Mouse (Mus musculus) heart, embryonic 16.5 days (tissue): ENCODE results near the gene Stat5b. TPM values are rescaled to one million over a fixed set of nuclear protein-coding genes. Genes with fewer than 3 reads are reported as not detected.

ENCODE experiments used
- ATAC-seq: fragments of 200-750 bp; cut with Nextera tagmentation; replicated peaks from 2 replicates; pipeline ENCODE4 v1.8.0; 2017; ENCODE audit warnings: moderate number of reproducible peaks; ENCODE audit not compliant: insufficient read depth, low FRiP score; ENCODE audit errors: extremely low read depth
- H3K27ac ChIP-seq: fragments of 300-500 bp; sonication (generic); 2 replicates; pipeline ENCODE4 v1.5.1; 2014; ENCODE audit warnings: mild to moderate bottlenecking, low read length, control low read depth, moderate library complexity
- H3K27me3 ChIP-seq: fragments of 300-500 bp; sonication (generic); 2 replicates; pipeline ENCODE4 v1.6.1; 2014; ENCODE audit warnings: low read length, mixed read lengths; ENCODE audit not compliant: control insufficient read depth, insufficient read depth
- H3K36me3 ChIP-seq: fragments of 300-500 bp; sonication (generic); 2 replicates; pipeline ENCODE4 v1.6.1; 2014; ENCODE audit not compliant: control insufficient read depth, insufficient read depth
- H3K4me1 ChIP-seq: fragments of 300-500 bp; sonication (generic); 2 replicates; pipeline ENCODE4 v1.6.1; 2014; ENCODE audit warnings: low read length, mixed read lengths; ENCODE audit not compliant: control insufficient read depth, insufficient read depth
- H3K4me2 ChIP-seq: fragments of 300-500 bp; sonication (generic); 2 replicates; pipeline ENCODE4 v1.6.1; 2014; ENCODE audit warnings: low read depth, mild to moderate bottlenecking, control low read depth, low read length
- H3K4me3 ChIP-seq: fragments of 300-500 bp; sonication (generic); 2 replicates; pipeline ENCODE4 v1.5.1; 2014; ENCODE audit warnings: mild to moderate bottlenecking, control low read depth, low read length
- H3K9ac ChIP-seq: fragments of 300-500 bp; sonication (generic); 2 replicates; pipeline ENCODE4 v1.6.1; 2014; ENCODE audit warnings: low read length, control low read depth
- H3K9me3 ChIP-seq: fragments of 300-500 bp; sonication (generic); replicated peaks from 2 replicates; pipeline ENCODE4 v1.6.1; 2016; ENCODE audit warnings: low read length; ENCODE audit not compliant: control insufficient read depth
- WGBS: fragments of 180-500 bp; shearing (Covaris S2); extraction: QIAGEN DNeasy Blood & Tissue Kit; methylation state at CpG from one replicate; pipeline ENCODE4 v1.1.7; 2014; 5-methylcytosine and 5-hydroxymethylcytosine counted together
- polyA plus RNA-seq: library from polyadenylated mRNA; unstranded; fragments of >200 nt; fragmentation: Nextera tagmentation; extraction: Ambion mirVana; gene quantifications from 2 replicates; pipeline ENCODE4 v1.2.1, GENCODE M21; 2015

Stat5b gene
- polyA plus RNA-seq, 1 experiment from 2014 or later, result 36.5 TPM

GRCm38 (mm10) chr11:100819048-100819447 lies 31.5 kb downstream of the Stat5b start:
- H3K27me3 ChIP-seq, result no peaks in the 10 kb centered on the region
- 81% methylated on average over 8 of the region's 8 CpGs for WGBS

DNA sequence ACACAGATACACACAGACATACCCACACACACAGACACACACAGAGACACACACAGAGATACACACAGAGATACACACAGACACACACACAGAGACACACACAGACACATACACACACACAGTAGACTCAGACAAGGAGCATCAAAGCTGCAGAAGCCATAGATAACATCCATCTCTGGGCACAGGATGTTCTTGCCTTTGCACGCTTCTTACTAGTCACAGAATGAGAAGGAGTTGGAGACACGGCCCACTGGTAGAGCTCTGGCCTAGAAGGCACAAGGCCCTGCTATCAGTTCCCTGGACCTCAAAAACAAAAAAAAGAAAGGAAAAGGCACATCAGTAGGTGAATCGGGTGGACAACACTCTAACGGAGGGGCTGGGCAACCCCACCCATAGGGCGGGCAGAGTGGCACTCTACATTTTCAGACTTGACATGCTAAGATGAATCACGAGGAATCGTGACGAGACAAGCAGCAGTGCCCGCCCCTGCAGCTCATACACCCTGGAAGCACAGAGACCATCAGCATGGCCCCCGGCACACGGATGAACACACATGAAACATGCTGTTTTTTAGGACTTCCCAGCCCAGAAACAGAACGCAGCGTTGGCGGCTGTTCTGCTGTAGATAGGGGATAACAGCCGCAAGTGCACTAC lies 32.0 kb downstream of the Stat5b start:
- Histone ChIP-seq H3K9me3 (no peaks in the 10 kb centered on the region), H3K4me1 (peaks cover 54% of the 10 kb centered on the region), H3K4me2 (no peak overlapping the region), H3K4me3 (no peak overlapping the region), H3K9ac (no peak overlapping the region), H3K27ac (no peak overlapping the region), H3K36me3 (no peaks in the 10 kb centered on the region), H3K27me3 (no peaks in the 10 kb centered on the region)
- ATAC-seq, result no peak
- WGBS, result 87% methylated on average over 15 of the region's 15 CpGs

More at GRCm38 (mm10) chr11:100819048-100819447, 31.5 kb downstream of the Stat5b start:
- peaks cover 60% of the 10 kb centered on the region for H3K4me1 ChIP-seq
- H3K4me3 ChIP-seq, result no peak overlapping the region
- H3K9me3 ChIP-seq, result no peaks in the 10 kb centered on the region
- no peak overlapping the region for H3K27ac ChIP-seq
- H3K4me2 ChIP-seq, result no peak overlapping the region
- ATAC-seq, result no peak
- no peak overlapping the region for H3K9ac ChIP-seq
- H3K36me3 ChIP-seq, result no peaks in the 10 kb centered on the region

GRCm38 (mm10) chr11:100817311-100817710 lies 33.2 kb downstream of the Stat5b start:
- H3K4me1 ChIP-seq, result peaks cover 47% of the 10 kb centered on the region
- no peaks in the 10 kb centered on the region for H3K27me3 ChIP-seq
- no peak overlapping the region for H3K4me2 ChIP-seq
- no peak overlapping the region for H3K27ac ChIP-seq
- H3K9me3 ChIP-seq, result 0 out of 2 replicates have a peak, but pooled peaks cover under 1% of the 10 kb centered on the region
- WGBS, result 79% methylated on average over 9 of the region's 9 CpGs
- no peak overlapping the region for H3K9ac ChIP-seq
- no peak overlapping the region for H3K4me3 ChIP-seq
- no peak for ATAC-seq
- H3K36me3 ChIP-seq, result 0 out of 2 replicates have a peak, but pooled peaks cover under 1% of the 10 kb centered on the region

DNA sequence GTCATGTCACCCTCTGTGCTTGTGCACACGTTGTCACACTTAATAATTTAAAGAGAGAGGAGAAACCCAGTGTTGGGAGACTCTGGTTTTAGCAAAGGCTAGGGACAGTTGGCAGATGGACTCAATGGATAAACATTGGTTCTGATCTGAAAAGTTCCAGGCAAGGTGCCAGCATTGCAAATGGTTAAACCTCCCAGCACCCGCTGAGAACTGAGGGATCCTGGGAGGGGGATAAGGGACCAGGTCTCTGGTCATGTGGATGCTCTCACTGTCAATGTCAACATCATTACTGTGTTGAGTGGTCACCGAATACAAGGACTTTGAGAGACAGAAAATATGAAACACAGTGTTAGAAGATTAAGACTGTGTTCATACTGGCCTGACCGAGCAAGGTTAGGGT lies 33.7 kb downstream of the Stat5b start:
- Histone ChIP-seq H3K27ac (no peak overlapping the region), H3K36me3 (peaks cover 6% of the 10 kb centered on the region; the same call in 1 of the 2 replicates), H3K4me3 (no peak overlapping the region), H3K9me3 (0 out of 2 replicates have a peak, but pooled peaks cover 4% of the 10 kb centered on the region), H3K27me3 (no peaks in the 10 kb centered on the region), H3K4me1 (peaks cover 43% of the 10 kb centered on the region), H3K4me2 (no peak overlapping the region), H3K9ac (no peak overlapping the region)
- no peak for ATAC-seq
- WGBS, result 44% methylated on average over 4 of the region's 4 CpGs

DNA sequence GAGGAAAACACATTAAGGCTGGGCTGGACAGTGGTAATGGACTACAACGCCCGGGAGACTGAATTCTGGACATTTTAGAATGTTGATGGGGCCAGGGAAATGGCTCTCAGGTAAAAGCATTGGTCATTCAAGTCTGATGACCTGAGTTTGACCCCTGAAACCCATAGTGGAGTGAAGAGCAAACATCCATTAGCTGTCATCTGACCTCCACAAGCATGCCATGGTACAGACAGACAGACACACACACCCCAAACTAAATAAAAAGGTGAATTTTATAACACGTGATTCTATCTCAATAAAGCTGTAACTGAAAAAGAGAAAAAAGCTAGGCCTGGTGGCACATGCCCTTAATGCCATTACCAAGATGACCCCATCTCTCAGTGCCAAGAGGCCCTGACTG lies 34.2 kb downstream of the Stat5b start:
- Histone ChIP-seq H3K4me3 (no peak overlapping the region), H3K4me2 (no peak overlapping the region), H3K36me3 (peaks cover 7% of the 10 kb centered on the region), H3K27me3 (no peaks in the 10 kb centered on the region), H3K9ac (no peak overlapping the region), H3K9me3 (0 out of 2 replicates have a peak, but pooled peaks cover 5% of the 10 kb centered on the region), H3K4me1 (peaks cover 40% of the 10 kb centered on the region), H3K27ac (no peak overlapping the region)
- 68% methylated on average over 3 of the region's 3 CpGs for WGBS
- ATAC-seq, result no peak

DNA sequence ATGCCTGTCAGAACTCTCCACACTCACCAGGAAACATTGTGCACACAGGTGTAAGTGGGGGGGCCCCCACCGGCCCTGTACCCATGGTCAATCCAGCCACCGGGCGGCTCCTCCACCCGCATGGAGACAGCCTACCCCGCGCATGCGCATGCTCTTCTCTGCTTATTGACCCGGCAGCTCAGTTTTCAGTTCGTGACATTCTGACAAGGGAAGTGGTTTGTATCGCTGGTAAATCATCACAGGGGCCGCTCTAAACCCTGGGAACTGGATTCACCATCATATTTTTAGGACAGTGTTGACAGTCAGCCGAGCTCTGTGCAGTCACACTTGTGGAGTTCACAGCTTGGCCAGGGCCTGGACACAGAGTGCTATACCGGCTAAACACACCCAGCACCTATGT lies 36.0 kb downstream of the Stat5b start:
- ATAC-seq, result peak; percentile 85
- 28% methylated on average over 13 of the region's 13 CpGs for WGBS
- H3K4me2 ChIP-seq, result peak overlapping the region; percentile 42
- H3K4me1 ChIP-seq, result peaks cover 35% of the 10 kb centered on the region
- H3K27ac ChIP-seq, result peak overlapping the region; percentile 69
- H3K27me3 ChIP-seq, result no peaks in the 10 kb centered on the region
- peaks cover 10% of the 10 kb centered on the region for H3K36me3 ChIP-seq
- H3K9me3 ChIP-seq, result 0 out of 2 replicates have a peak, but pooled peaks cover 7% of the 10 kb centered on the region
- peak overlapping the region; percentile 22; the same call in 1 of the 2 replicates for H3K9ac ChIP-seq
- H3K4me3 ChIP-seq, result peak overlapping the region; percentile 24

DNA sequence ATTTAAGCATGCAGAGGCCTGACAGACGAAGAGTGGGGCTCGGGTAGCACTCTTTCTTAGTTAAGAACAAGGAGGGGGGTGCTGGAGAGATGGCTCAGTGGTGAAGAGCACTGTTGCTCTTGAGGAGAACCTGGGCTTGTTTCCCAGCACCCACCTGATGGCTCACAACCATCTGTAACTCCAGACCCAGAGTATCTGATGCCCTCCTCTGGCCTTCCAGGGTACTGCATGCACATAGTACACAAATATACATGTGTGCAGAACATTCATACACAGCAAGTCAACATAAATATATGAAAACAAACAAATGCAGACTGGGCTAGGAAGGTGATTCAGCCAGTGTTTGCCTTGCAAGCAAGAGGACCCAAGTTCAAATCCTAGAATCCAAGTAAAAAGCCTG lies 39.4 kb downstream of the Stat5b start:
- ATAC-seq, result no peak
- H3K4me2 ChIP-seq, result no peak overlapping the region
- WGBS, result 80% methylated on average over 2 of the region's 2 CpGs
- H3K36me3 ChIP-seq, result peaks cover 12% of the 10 kb centered on the region
- H3K4me3 ChIP-seq, result no peak overlapping the region
- peaks cover 20% of the 10 kb centered on the region for H3K4me1 ChIP-seq
- H3K9me3 ChIP-seq, result 0 out of 2 replicates have a peak, but pooled peaks cover 7% of the 10 kb centered on the region
- no peaks in the 10 kb centered on the region for H3K27me3 ChIP-seq
- peak overlapping the region; percentile 60 for H3K27ac ChIP-seq
- no peak overlapping the region for H3K9ac ChIP-seq

- 0 out of 2 replicates have a peak, but pooled peaks have one; percentile 28 for ATAC-seq
- no peak overlapping the region for H3K9ac ChIP-seq
- H3K27me3 ChIP-seq, result no peaks in the 10 kb centered on the region
- H3K4me1 ChIP-seq, result peaks cover 21% of the 10 kb centered on the region
- WGBS, result 42% methylated on average over 9 of the region's 9 CpGs
- H3K4me2 ChIP-seq, result no peak overlapping the region
- H3K36me3 ChIP-seq, result peaks cover 12% of the 10 kb centered on the region
- H3K4me3 ChIP-seq, result no peak overlapping the region
- H3K9me3 ChIP-seq, result 0 out of 2 replicates have a peak, but pooled peaks cover 7% of the 10 kb centered on the region
- peak overlapping the region; percentile 60 for H3K27ac ChIP-seq
These were observed 40.0 kb downstream of the Stat5b start for GRCm38 (mm10) chr11:100810516-100810915.
